9 mouse cellular contexts compared by ENCODE assay signal in genomic region chr11:6603887-6604603, GRCm38 (mm10). TPM values are rescaled to one million over a fixed set of nuclear protein-coding genes. Genes with fewer than 3 reads are reported as not detected.
DNase-seq lines count a peak whose midpoint lies in the region; ATAC-seq and TF ChIP-seq lines count a peak whose summit lies in the region.
"Had no signal": no experiment of that assay in that cellular context is flagged by ENCODE, and none has a peak within 500 bp of the region (broad histone marks: within the 10 kb centered on the region; RNA-seq: fewer than 3 reads in every experiment).

No protein-coding gene starts in this region.

- no peak overlapping the region for H3K27ac ChIP-seq in kidney, embryonic 15.5 days
- H3K27ac ChIP-seq in intestine, postnatal 0 days (ENCODE audit: low read depth, low read length), result no peak overlapping the region
- no peak overlapping the region for H3K27ac ChIP-seq in stomach, embryonic 15.5 days

- H3K4me3 ChIP-seq in kidney, embryonic 15.5 days (replicated peaks), result no peak overlapping the region
- H3K4me3 ChIP-seq in intestine, postnatal 0 days (ENCODE audit: low read depth, low read length), result no peak overlapping the region
- H3K4me3 ChIP-seq in stomach, embryonic 15.5 days (replicated peaks), result peak overlapping the region; percentile 1; the same call in 1 of the 2 replicates

- no peaks in the 10 kb centered on the region for H3K9me3 ChIP-seq in kidney, embryonic 15.5 days (replicated peaks)
- H3K9me3 ChIP-seq in intestine, postnatal 0 days (ENCODE audit: control insufficient read depth), result no peaks in the 10 kb centered on the region
- no peaks in the 10 kb centered on the region for H3K9me3 ChIP-seq in stomach, embryonic 15.5 days

- H3K9ac ChIP-seq in kidney, embryonic 15.5 days, result no peak overlapping the region
- H3K9ac ChIP-seq in intestine, postnatal 0 days (ENCODE audit: low read depth, low read length), result no peak overlapping the region
- H3K9ac ChIP-seq in stomach, embryonic 15.5 days, result no peak overlapping the region

- peak overlapping the region; percentile 20 for H3K4me2 ChIP-seq in kidney, embryonic 15.5 days
- peak overlapping the region; percentile 62 for H3K4me2 ChIP-seq in intestine, postnatal 0 days (replicated peaks; ENCODE audit: low read depth)
- H3K4me2 ChIP-seq in stomach, embryonic 15.5 days, result peak overlapping the region; percentile 67

- peaks cover 38% of the 10 kb centered on the region for H3K4me1 ChIP-seq in kidney, embryonic 15.5 days
- H3K4me1 ChIP-seq in intestine, postnatal 0 days (replicated peaks; ENCODE audit: control insufficient read depth, insufficient read depth, low read length), result peaks cover 6% of the 10 kb centered on the region; the same call in 1 of the 2 replicates
- H3K4me1 ChIP-seq in stomach, embryonic 15.5 days, result peaks cover 29% of the 10 kb centered on the region

- peaks cover 33% of the 10 kb centered on the region for H3K27me3 ChIP-seq in kidney, embryonic 15.5 days
- peaks cover 25% of the 10 kb centered on the region for H3K27me3 ChIP-seq in intestine, postnatal 0 days (replicated peaks; ENCODE audit: control insufficient read depth, insufficient read depth, low read length)
- peaks cover 29% of the 10 kb centered on the region for H3K27me3 ChIP-seq in stomach, embryonic 15.5 days (replicated peaks)

- DNase-seq in kidney, adult 11 months, result no peak
- peak; percentile 82 for DNase-seq in cerebellum, adult 11-12 months

- no peak for TF ChIP-seq CTCF in intestine, postnatal 0 days (IDR thresholded peaks at IDR 0.05; ENCODE audit: low read depth)

- peak; percentile 54 for ATAC-seq in kidney, embryonic 15.5 days (replicated peaks; ENCODE audit: low FRiP score)
- ATAC-seq in granulocyte monocyte progenitor cell, adult 5-6 weeks (replicated peaks; ENCODE audit: poor library complexity, severe bottlenecking), result peak; percentile 45
- ATAC-seq in intestine, postnatal 0 days, result no peak
- ATAC-seq in megakaryocyte, adult 5-6 weeks (ENCODE audit: poor library complexity, severe bottlenecking), result peak; percentile 22; the same call in 1 of the 2 replicates
- ATAC-seq in stomach, embryonic 15.5 days (ENCODE audit: insufficient read depth, low FRiP score, low read depth), result peak; percentile 29; the same call in 1 of the 2 replicates
- no peak for ATAC-seq in erythroid progenitor cell, adult 5-6 weeks (replicated peaks; ENCODE audit: low FRiP score, poor library complexity, severe bottlenecking)

- no peaks in the 10 kb centered on the region for H3K36me3 ChIP-seq in kidney, embryonic 15.5 days
- H3K36me3 ChIP-seq in intestine, postnatal 0 days (ENCODE audit: control insufficient read depth, insufficient read depth), result 0 out of 2 replicates have a peak, but pooled peaks cover under 1% of the 10 kb centered on the region
- H3K36me3 ChIP-seq in stomach, embryonic 15.5 days, result 0 out of 2 replicates have a peak, but pooled peaks cover 2% of the 10 kb centered on the region

- 11% methylated on average over 12 of the region's 12 CpGs for WGBS in kidney, embryonic 15.5 days
- 21% methylated on average over 12 of the region's 12 CpGs for WGBS in intestine, postnatal 0 days
- 20% methylated on average over 12 of the region's 12 CpGs for WGBS in stomach, embryonic 15.5 days

RNA-seq across cellular contexts. Expression of gene Nacad, which starts 1.8 kb away (rescaled TPM):
- polyA plus RNA-seq in kidney, embryonic 15.5 days (2015; fragmentation: Nextera tagmentation; extraction: Ambion mirVana), result 2.0 and 3.7 TPM in 2 replicates
- total RNA-seq in granulocyte monocyte progenitor cell, adult 5-6 weeks (2014; fragmentation: Nextera tagmentation), result not detected in 2 replicates
- total RNA-seq in granulocyte monocyte progenitor cell, adult 5-6 weeks (2017), result not detected in 2 replicates
- 4.0 and 4.8 TPM in 2 replicates for polyA plus RNA-seq in intestine, postnatal 0 days (2015; fragmentation: Nextera tagmentation; extraction: Ambion mirVana)
- total RNA-seq in megakaryocyte, adult 5-6 weeks (2015), result 0.23 TPM in 1 of 2 replicates, not detected in the other
- not detected in 2 replicates for total RNA-seq in megakaryocyte, adult 5-6 weeks (2017)
- polyA plus RNA-seq in stomach, embryonic 15.5 days (2015; fragmentation: Nextera tagmentation; extraction: Ambion mirVana), result 5.7 and 8.2 TPM in 2 replicates
- not detected in 2 replicates for total RNA-seq in erythroid progenitor cell, adult 5-6 weeks (2015; ENCODE audit: low replicate concordance)
- total RNA-seq in erythroid progenitor cell, adult 5-6 weeks (2017; ENCODE audit: low replicate concordance), result 0.98 and 2.7 TPM in 2 replicates

RNA-seq across cellular contexts. Expression of gene Tbrg4, which starts 21.8 kb away (rescaled TPM):
- 43.0 and 46.4 TPM in 2 replicates for polyA plus RNA-seq in kidney, embryonic 15.5 days (2015; fragmentation: Nextera tagmentation; extraction: Ambion mirVana)
- 98.2 and 101 TPM in 2 replicates for total RNA-seq in granulocyte monocyte progenitor cell, adult 5-6 weeks (2014; fragmentation: Nextera tagmentation)
- 35.0 and 39.1 TPM in 2 replicates for total RNA-seq in granulocyte monocyte progenitor cell, adult 5-6 weeks (2017)
- 30.8 and 32.6 TPM in 2 replicates for polyA plus RNA-seq in intestine, postnatal 0 days (2015; fragmentation: Nextera tagmentation; extraction: Ambion mirVana)
- total RNA-seq in megakaryocyte, adult 5-6 weeks (2015), result 15.3 and 17.3 TPM in 2 replicates
- 9.4 and 10.6 TPM in 2 replicates for total RNA-seq in megakaryocyte, adult 5-6 weeks (2017)
- polyA plus RNA-seq in stomach, embryonic 15.5 days (2015; fragmentation: Nextera tagmentation; extraction: Ambion mirVana), result 41.6 and 50.2 TPM in 2 replicates
- total RNA-seq in erythroid progenitor cell, adult 5-6 weeks (2015; ENCODE audit: low replicate concordance), result 10.1 and 21.8 TPM in 2 replicates
- total RNA-seq in erythroid progenitor cell, adult 5-6 weeks (2017; ENCODE audit: low replicate concordance), result 3.1 and 9.2 TPM in 2 replicates

RNA-seq across cellular contexts. Expression of gene Wap, which starts 34.4 kb away (rescaled TPM):
- not detected in 2 replicates for polyA plus RNA-seq in kidney, embryonic 15.5 days (2015; fragmentation: Nextera tagmentation; extraction: Ambion mirVana)
- total RNA-seq in granulocyte monocyte progenitor cell, adult 5-6 weeks (2014; fragmentation: Nextera tagmentation), result not detected in 2 replicates
- not detected in 2 replicates for total RNA-seq in granulocyte monocyte progenitor cell, adult 5-6 weeks (2017)
- 1.3 and 4.3 TPM in 2 replicates for polyA plus RNA-seq in intestine, postnatal 0 days (2015; fragmentation: Nextera tagmentation; extraction: Ambion mirVana)
- total RNA-seq in megakaryocyte, adult 5-6 weeks (2015), result not detected in 2 replicates
- not detected in 2 replicates for total RNA-seq in megakaryocyte, adult 5-6 weeks (2017)
- not detected in 2 replicates for polyA plus RNA-seq in stomach, embryonic 15.5 days (2015; fragmentation: Nextera tagmentation; extraction: Ambion mirVana)
- not detected in 2 replicates for total RNA-seq in erythroid progenitor cell, adult 5-6 weeks (2015; ENCODE audit: low replicate concordance)
- not detected in 2 replicates for total RNA-seq in erythroid progenitor cell, adult 5-6 weeks (2017; ENCODE audit: low replicate concordance)
- polyA plus RNA-seq: spleen, adult 2 months had no signal

RNA-seq across cellular contexts. Expression of gene Ramp3, which starts 54.3 kb away (rescaled TPM):
- polyA plus RNA-seq in kidney, embryonic 15.5 days (2015; fragmentation: Nextera tagmentation; extraction: Ambion mirVana), result 10.8 and 11.7 TPM in 2 replicates
- total RNA-seq in granulocyte monocyte progenitor cell, adult 5-6 weeks (2014; fragmentation: Nextera tagmentation), result not detected in 2 replicates
- total RNA-seq in granulocyte monocyte progenitor cell, adult 5-6 weeks (2017), result not detected in 2 replicates
- polyA plus RNA-seq in intestine, postnatal 0 days (2015; fragmentation: Nextera tagmentation; extraction: Ambion mirVana), result 2.8 and 2.9 TPM in 2 replicates
- 0.30 TPM in 1 of 2 replicates, not detected in the other for total RNA-seq in megakaryocyte, adult 5-6 weeks (2015)
- total RNA-seq in megakaryocyte, adult 5-6 weeks (2017), result 0.11 TPM in 1 of 2 replicates, not detected in the other
- polyA plus RNA-seq in stomach, embryonic 15.5 days (2015; fragmentation: Nextera tagmentation; extraction: Ambion mirVana), result 7.0 and 8.3 TPM in 2 replicates
- total RNA-seq in erythroid progenitor cell, adult 5-6 weeks (2015; ENCODE audit: low replicate concordance), result 2.5 TPM in 1 of 2 replicates, not detected in the other
- total RNA-seq in erythroid progenitor cell, adult 5-6 weeks (2017; ENCODE audit: low replicate concordance), result not detected in 2 replicates

RNA-seq across cellular contexts. Expression of gene Ccm2, which starts 57.4 kb away (rescaled TPM):
- polyA plus RNA-seq in kidney, embryonic 15.5 days (2015; fragmentation: Nextera tagmentation; extraction: Ambion mirVana), result 79.0 and 89.6 TPM in 2 replicates
- total RNA-seq in granulocyte monocyte progenitor cell, adult 5-6 weeks (2014; fragmentation: Nextera tagmentation), result 39.8 and 56.0 TPM in 2 replicates
- 39.8 and 55.5 TPM in 2 replicates for total RNA-seq in granulocyte monocyte progenitor cell, adult 5-6 weeks (2017)
- 37.2 and 39.6 TPM in 2 replicates for polyA plus RNA-seq in intestine, postnatal 0 days (2015; fragmentation: Nextera tagmentation; extraction: Ambion mirVana)
- 32.2 and 32.4 TPM in 2 replicates for total RNA-seq in megakaryocyte, adult 5-6 weeks (2015)
- total RNA-seq in megakaryocyte, adult 5-6 weeks (2017), result 63.5 and 63.9 TPM in 2 replicates
- 75.4 and 76.3 TPM in 2 replicates for polyA plus RNA-seq in stomach, embryonic 15.5 days (2015; fragmentation: Nextera tagmentation; extraction: Ambion mirVana)
- total RNA-seq in erythroid progenitor cell, adult 5-6 weeks (2015; ENCODE audit: low replicate concordance), result 18.7 and 30.6 TPM in 2 replicates
- 9.8 and 31.8 TPM in 2 replicates for total RNA-seq in erythroid progenitor cell, adult 5-6 weeks (2017; ENCODE audit: low replicate concordance)

Comparison
In these comparisons a context has a peak if more than half of its experiments do, and no peak if none do; other contexts are left out.
1. ATAC-seq: peak in kidney, embryonic 15.5 days (single experiment), granulocyte monocyte progenitor cell, adult 5-6 weeks (single experiment), megakaryocyte, adult 5-6 weeks (single experiment) and stomach, embryonic 15.5 days (single experiment); none in intestine, postnatal 0 days (single experiment) and erythroid progenitor cell, adult 5-6 weeks (single experiment).
2. Peak in every context shown above with its lines, with median percentiles within 50 percentile points of each other: H3K4me2 ChIP-seq.